Mouse (Mus musculus): Measurements from ENCODE around the gene C1qtnf3.

Gene C1qtnf3

DNA sequence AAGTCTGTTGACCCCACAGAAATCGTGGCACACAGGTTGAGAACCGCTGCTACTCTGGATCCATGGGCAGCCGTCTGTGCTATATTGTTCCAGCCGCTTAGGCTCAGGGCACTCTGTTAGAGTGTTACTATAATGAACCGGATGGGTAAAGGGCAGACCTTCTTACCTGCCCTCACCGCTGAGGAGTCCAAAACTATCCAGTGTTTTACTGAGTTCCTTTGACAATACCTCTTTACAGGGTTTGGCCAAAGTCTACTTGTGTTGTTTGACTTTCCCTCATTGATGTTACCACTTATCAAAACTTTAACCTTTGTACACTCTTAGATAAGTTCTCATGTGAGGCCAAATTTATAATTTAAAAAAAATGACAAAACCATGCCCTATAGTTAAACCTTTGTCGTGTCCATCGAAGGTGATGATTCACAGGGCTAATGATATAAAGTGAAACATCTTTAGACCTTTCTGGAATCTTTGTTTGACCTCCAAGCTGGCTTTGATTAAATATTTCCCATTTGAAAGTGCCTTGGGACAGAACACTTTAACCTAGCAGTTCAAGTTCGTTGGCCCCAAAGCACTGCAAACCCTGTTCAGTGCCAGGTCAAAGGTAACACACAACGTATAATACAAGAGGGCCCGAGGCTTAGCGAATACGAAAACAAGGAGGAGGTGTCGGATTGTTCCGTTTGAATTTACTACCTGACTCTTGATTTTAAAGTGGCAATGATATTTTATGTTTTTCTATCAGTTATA lies 7.3 kb downstream of the C1qtnf3 start:
- 92% methylated on average over 15 of the region's 15 CpGs for WGBS

- 93% methylated on average over 5 of the region's 5 CpGs for WGBS
Observed at GRCm38 (mm10) chr15:10960267-10960666, 8.1 kb downstream of the C1qtnf3 start.

- WGBS, result 91% methylated on average over 2 of the region's 2 CpGs
Observed at GRCm38 (mm10) chr15:10962601-10963000, 10.5 kb downstream of the C1qtnf3 start.

- 70% methylated on average over 3 of the region's 3 CpGs for WGBS
Observed at GRCm38 (mm10) chr15:10969439-10969838, 17.3 kb downstream of the C1qtnf3 start.

DNA sequence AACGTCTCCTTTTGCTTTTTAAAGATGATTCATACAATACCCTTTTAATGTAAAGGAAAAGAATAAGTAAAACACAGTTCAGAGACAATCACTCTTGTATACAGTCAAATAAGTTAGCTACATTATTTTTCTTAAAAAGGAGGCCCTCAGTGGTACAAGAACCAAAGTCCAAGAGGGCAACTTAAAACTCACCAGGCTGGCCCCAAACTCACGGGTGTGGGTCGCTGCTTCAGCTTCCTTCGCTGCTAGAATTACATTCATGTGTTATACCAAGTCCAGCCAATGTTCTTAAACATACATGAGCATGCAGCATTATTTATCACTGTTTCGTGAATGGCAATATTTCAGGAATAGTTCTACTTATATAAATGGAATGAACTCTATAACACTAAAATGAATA lies 18.6 kb downstream of the C1qtnf3 start:
- WGBS, result 91% methylated on average over 5 of the region's 5 CpGs

GRCm38 (mm10) chr15:10980712-10981111 lies 28.6 kb downstream of the C1qtnf3 start:
- WGBS, result 58% methylated on average over 2 of the region's 2 CpGs

DNA sequence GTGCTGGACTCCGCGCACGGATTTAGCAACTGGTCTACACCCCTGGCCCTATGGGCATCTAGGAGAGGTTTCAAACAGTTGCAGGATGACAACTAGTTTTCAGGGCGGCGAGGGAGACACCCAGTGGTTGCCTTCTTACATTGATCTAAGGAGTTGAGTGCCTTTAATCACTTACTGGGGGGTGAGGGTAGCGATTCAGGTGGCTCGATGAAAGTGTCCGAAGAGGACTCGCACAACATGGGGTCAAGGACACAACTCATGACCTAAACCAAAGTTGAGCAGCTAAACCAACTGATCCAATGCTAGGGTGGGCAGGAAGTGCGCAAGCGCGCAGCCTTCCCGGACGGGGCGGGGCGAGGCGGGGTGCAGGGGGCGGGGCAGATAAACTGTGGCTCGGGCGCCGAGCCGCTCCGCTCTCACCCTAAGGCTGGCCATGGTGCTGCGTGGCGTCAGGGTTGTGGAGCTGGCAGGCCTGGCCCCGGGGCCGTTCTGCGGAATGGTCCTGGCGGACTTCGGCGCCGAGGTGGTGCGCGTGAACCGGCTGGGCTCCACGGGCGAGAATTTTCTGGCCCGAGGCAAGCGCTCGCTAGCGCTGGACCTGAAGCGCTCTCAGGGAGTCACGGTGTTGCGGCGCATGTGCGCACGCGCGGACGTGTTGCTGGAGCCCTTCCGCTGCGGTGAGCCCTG lies 29.4 kb downstream of the C1qtnf3 start, which contains the start of gene Amacr:
Gene Amacr, plus strand, starts transcription at position 380 of the 687 bp plus-strand sequence.
- under 1% methylated on average over 52 of the region's 52 CpGs for WGBS

DNA sequence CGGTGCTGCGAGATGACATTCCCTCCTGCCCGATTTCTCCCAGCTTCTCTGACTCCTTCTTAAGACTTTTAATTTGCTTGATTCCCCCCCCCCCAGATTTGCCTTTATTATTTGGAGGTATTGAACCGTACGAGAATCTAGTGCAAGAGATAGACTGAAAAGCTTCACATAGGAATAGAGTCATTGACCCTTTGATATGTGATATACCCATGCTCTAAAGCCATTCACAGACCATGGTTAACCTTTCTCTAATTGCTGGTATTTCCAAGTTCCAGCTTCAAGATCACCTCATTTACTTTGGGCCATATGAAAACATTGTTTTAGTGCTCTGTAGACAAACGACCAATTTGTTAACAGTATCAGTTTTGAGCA lies 29.9 kb downstream of the C1qtnf3 start:
- WGBS, result 3% methylated on average over 6 of the region's 6 CpGs

- 94% methylated on average over 6 of the region's 6 CpGs for WGBS
Observed at GRCm38 (mm10) chr15:10985756-10986155, 33.6 kb downstream of the C1qtnf3 start.

GRCm38 (mm10) chr15:10986477-10986876 lies 34.3 kb downstream of the C1qtnf3 start:
- WGBS, result 74% methylated on average over 2 of the region's 2 CpGs

GRCm38 (mm10) chr15:10990411-10990810 lies 38.3 kb downstream of the C1qtnf3 start:
- 58% methylated on average over 2 of the region's 2 CpGs for WGBS

DNA sequence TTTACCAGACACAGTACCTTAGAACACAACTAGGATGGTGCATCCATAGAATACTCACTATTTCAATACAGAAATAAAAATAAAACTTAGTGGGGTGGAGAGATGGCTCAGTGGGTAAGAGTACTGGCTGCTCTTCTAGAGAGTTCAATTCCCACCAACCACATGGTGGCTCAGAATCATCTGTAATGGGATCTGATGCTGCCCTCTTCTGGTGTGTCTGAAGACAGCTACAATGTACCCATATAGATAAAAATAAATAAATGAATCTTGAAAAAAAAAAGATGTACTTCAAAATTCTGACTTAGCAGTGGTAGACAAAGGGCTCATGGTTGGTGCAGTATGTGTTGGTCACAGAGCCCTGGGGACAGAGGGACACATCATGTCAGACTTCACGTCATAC lies 39.4 kb downstream of the C1qtnf3 start:
- WGBS, result 93% methylated on average over 1 of the region's 1 CpGs

GRCm38 (mm10) chr15:10999832-11000231 lies 47.7 kb downstream of the C1qtnf3 start:
- 50% methylated on average over 5 of the region's 5 CpGs for WGBS

GRCm38 (mm10) chr15:11000421-11000820 lies 48.3 kb downstream of the C1qtnf3 start, which contains the start of gene Slc45a2:
Gene Slc45a2, plus strand, starts transcription at chr15:11000721.
- WGBS, result 70% methylated on average over 7 of the region's 7 CpGs

DNA sequence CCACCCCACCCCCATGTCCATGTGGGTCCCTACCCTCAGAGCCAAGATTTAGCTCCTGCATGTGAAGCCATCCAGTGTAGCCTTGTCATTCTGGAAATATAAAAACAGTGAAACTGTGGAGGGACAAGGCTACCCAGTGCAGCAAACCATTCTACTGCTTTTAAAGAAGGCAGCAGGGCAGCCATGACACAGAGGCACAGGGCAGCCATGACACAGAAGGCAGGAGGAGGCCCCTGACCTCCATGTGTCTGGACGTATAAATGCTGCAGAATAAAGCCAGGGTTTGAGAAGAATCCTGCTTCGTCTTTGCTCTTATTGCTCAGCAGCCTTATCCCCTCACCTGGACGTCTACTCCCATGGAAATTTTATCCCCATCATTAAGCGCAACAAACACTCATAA lies 51.7 kb downstream of the C1qtnf3 start:
- 94% methylated on average over 4 of the region's 4 CpGs for WGBS

DNA sequence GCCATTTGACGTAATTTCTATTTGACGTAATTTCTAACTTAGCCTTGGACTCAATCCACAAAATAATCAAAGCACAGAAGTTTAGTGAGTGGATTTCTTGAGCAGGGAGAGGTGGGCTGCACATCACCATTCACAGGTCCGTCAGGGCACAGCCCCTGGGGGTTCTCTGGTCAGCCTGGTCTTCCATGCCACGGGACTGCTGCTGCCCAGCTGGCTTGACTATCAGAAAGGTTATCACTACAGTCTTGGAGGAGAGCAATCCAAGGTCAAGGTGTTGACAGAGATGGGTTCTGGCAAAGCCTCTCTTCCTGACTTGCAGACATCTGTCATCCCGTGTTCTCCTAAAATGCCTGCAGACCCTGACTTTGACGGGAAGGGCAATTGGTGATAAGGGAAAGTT lies 52.5 kb downstream of the C1qtnf3 start:
- 90% methylated on average over 6 of the region's 6 CpGs for WGBS

DNA sequence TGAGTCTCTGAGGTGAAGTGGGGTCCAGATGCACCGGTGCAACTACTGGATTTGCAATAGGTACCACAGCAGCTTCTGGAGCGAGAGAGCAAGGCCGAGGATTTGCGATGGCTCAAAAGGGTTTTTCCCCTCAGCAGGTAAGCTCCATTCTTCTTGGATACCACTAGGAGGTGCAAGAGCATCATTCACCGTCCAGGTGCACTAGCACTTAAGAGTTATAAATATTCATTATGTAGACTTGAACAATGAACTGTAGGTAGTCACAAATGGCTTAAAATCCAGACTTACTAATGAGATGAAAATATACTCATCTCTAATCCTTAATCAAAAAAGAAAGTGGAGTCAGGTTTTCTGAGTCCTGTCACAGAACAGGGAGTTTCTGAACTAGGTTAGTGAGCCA lies 56.6 kb downstream of the C1qtnf3 start:
- 55% methylated on average over 5 of the region's 5 CpGs for WGBS

GRCm38 (mm10) chr15:11010976-11011548 lies 58.9 kb downstream of the C1qtnf3 start:
- 92% methylated on average over 11 of the region's 11 CpGs for WGBS

GRCm38 (mm10) chr15:11014931-11015330 lies 62.8 kb downstream of the C1qtnf3 start:
- WGBS, result 66% methylated on average over 2 of the region's 2 CpGs

DNA sequence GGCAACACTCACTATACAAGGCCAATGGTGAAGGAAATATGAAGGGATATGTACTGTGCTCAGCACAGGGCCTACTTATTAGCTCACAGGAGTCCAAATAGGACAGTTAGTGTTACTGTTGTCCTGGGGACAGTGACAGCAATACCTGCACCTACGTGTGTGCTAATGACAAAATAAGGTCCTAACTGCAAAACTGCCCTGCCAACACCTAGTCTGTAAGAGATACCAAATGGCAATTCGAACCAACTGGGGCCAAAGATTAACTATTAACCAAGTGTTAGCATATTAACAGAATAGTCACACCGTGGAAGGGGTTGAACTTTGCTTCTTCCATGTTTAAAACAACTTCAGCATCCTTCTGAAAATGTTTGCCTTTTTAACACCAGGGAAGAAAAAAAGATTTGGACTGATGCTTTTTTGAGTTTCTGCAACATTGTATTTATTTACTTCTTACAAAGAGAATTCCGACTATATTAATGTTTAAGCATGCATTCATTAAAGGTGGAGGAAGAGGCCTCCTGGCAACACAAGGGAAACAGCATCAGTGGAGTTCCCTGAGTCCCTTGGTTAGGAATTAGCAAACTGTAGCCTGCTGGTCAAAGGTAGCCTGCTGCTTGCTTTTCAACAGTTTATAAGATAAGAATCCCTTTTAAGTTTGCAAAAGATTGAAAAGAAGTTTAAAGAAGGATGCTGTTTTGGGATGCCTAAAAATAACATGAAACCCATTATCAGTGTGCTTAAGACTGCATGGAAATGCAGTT lies 74.8 kb downstream of the C1qtnf3 start:
- WGBS, result 81% methylated on average over 4 of the region's 4 CpGs
